Comparison of ENCODE assay signal across 15 mouse cellular contexts in the genomic region with DNA sequence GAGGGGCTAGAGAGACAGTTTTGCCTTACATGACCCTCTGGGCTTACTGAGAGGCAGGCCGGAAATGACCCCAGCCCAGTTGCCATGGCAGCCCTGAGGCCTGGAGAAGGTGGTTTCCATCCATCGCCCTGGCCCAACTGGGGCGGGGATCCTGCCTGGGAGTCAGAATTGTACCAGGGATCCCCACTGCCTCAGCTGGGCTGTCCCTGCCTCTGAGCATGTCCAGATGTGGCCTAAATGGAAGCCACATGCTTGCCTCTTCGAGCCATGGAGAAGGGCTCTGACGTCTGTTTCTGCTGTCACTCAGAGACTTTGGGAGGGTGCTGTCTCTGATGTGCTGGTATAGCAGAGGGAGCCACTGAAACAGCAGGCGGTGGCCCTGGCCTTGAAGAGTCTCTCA. TPM values are rescaled to one million over a fixed set of nuclear protein-coding genes. Genes with fewer than 3 reads are reported as not detected.
DNase-seq lines count a peak whose midpoint lies in the region; ATAC-seq lines count a peak whose summit lies in the region.
"Had no signal": no experiment of that assay in that cellular context is flagged by ENCODE, and none has a peak within 500 bp of the region (broad histone marks: within the 10 kb centered on the region; RNA-seq: fewer than 3 reads in every experiment).

No protein-coding gene starts in this region.

- H3K9ac ChIP-seq in neural tube, embryonic 15.5 days (replicated peaks) = no peak overlapping the region

- H3K27me3 ChIP-seq in neural tube, embryonic 15.5 days (replicated peaks) = no peaks in the 10 kb centered on the region
- H3K27me3 ChIP-seq in limb, embryonic 10.5 days (ENCODE audit: low read depth, poor library complexity, severe bottlenecking) = no peaks in the 10 kb centered on the region

- no peaks in the 10 kb centered on the region for H3K36me3 ChIP-seq in neural tube, embryonic 15.5 days
- H3K36me3 ChIP-seq in limb, embryonic 10.5 days = peaks cover 38% of the 10 kb centered on the region
- H3K36me3 ChIP-seq: G1E had no signal

- H3K27ac ChIP-seq in neural tube, embryonic 15.5 days (replicated peaks) = no peak overlapping the region
- H3K27ac ChIP-seq in limb, embryonic 10.5 days = peak overlapping the region; percentile 90

- WGBS in neural tube, embryonic 15.5 days = 38% methylated on average over 6 of the region's 6 CpGs
- WGBS in limb, embryonic 10.5 days = 13% methylated on average over 6 of the region's 6 CpGs

- no peaks in the 10 kb centered on the region for H3K9me3 ChIP-seq in neural tube, embryonic 15.5 days (replicated peaks)
- no peaks in the 10 kb centered on the region for H3K9me3 ChIP-seq in limb, embryonic 10.5 days (replicated peaks)
- H3K9me3 ChIP-seq: G1E had no signal

- intact Hi-C loops in gastrocnemius, postnatal 36 days (cut with DNase I) = no loop called here
- intact Hi-C loops in left cerebral cortex, postnatal 25 days (cut with DNase I) = no loop called here

- H3K4me1 ChIP-seq in neural tube, embryonic 15.5 days = peaks cover 28% of the 10 kb centered on the region
- H3K4me1 ChIP-seq in limb, embryonic 10.5 days = peaks cover 57% of the 10 kb centered on the region

- no peak overlapping the region for H3K4me2 ChIP-seq in neural tube, embryonic 15.5 days
- H3K4me2 ChIP-seq: midbrain, embryonic 11.5 days had no signal

- ATAC-seq in neural tube, embryonic 15.5 days (ENCODE audit: low FRiP score) = no peak

- peak; percentile 36 for DNase-seq in gastrocnemius, adult 18-20 months (ENCODE audit: low spot score)
- no peak for DNase-seq in gastrocnemius, postnatal 36 days
- DNase-seq in neural tube, embryonic 10.5 days (ENCODE audit: extremely low spot score, low spot score) = peak; percentile 79
- DNase-seq in limb, embryonic 10.5 days (ENCODE audit: low spot score) = peak; percentile 90
- DNase-seq in left cerebral cortex, postnatal 25 days (ENCODE audit: low spot score in 2 of 2) = no peak
- DNase-seq in kidney, postnatal 36 days = no peak
- DNase-seq in T-cell, adult 2 months (ENCODE audit: low spot score) = no peak
- DNase-seq: cerebellum, postnatal 36 days; heart, postnatal 36 days; kidney, postnatal 14 days; lung, adult 18-20 months had no signal

- H3K4me3 ChIP-seq in neural tube, embryonic 15.5 days (replicated peaks) = no peak overlapping the region
- H3K4me3 ChIP-seq in limb, embryonic 10.5 days = peak overlapping the region; percentile 37

RNA-seq across cellular contexts. Expression of a gene that starts 24.2 kb away (rescaled TPM):
- 10 to 100 TPM; 40.1 to 51.6 TPM for total RNA-seq in gastrocnemius, adult 18-20 months (2021)
- 10 to 100 TPM; 42.5 to 50.6 TPM for total RNA-seq in gastrocnemius, postnatal 36 days (2021)
- 33.7 and 47.7 TPM in 2 replicates for polyA plus RNA-seq in neural tube, embryonic 15.5 days (2015; fragmentation: Nextera tagmentation; extraction: Ambion mirVana)
- 61.9 and 101 TPM in 2 replicates for polyA plus RNA-seq in limb, embryonic 10.5 days (2016; fragmentation: Nextera tagmentation; extraction: Ambion mirVana)
- 1 to 10 TPM; 3.9 to 6.5 TPM for total RNA-seq in left cerebral cortex, postnatal 25 days (2021)
- total RNA-seq: neutrophil, adult 5-6 weeks had no signal
- polyA plus RNA-seq: G1E had no signal

Comparison
In these comparisons a context has a peak if more than half of its experiments do, and no peak if none do; other contexts are left out.
1. DNase-seq: peak in gastrocnemius, adult 18-20 months (single experiment), neural tube, embryonic 10.5 days (single experiment) and limb, embryonic 10.5 days (single experiment); none in gastrocnemius, postnatal 36 days (0 of 2), left cerebral cortex, postnatal 25 days (0 of 2), kidney, postnatal 36 days (0 of 2) and T-cell, adult 2 months (single experiment).
2. RNA of a gene that starts 24.2 kb away (total RNA-seq): 40.1 to 51.6 TPM in gastrocnemius, adult 18-20 months and 42.5 to 50.6 TPM in gastrocnemius, postnatal 36 days; 3.9 to 6.5 TPM in left cerebral cortex, postnatal 25 days; every median in the first group is over 4 times any median in the second.